Mouse (Mus musculus): ENCODE results near the gene Exosc8. TPM values are rescaled to one million over a fixed set of nuclear protein-coding genes. Genes with fewer than 3 reads are reported as not detected.

Exosc8 gene
- polyA plus RNA-seq, 1 experiment from 2014 or later = 169 TPM

- Histone ChIP-seq H3K4me2 (ENCODE audit: low read depth, severe bottlenecking) (no peak overlapping the region), H3K36me3 (ENCODE audit: control insufficient read depth, insufficient read depth, low read length) (peaks cover 11% of the 10 kb centered on the region), H3K9me3 (ENCODE audit: control insufficient read depth, low read length) (no peaks in the 10 kb centered on the region), H3K4me3 (ENCODE audit: low read depth, low read length) (no peak overlapping the region), H3K27me3 (ENCODE audit: control insufficient read depth, insufficient read depth, low read length) (no peaks in the 10 kb centered on the region), H3K9ac (ENCODE audit: low read length) (no peak overlapping the region), H3K4me1 (ENCODE audit: control insufficient read depth, insufficient read depth, low read length) (0 out of 2 replicates have a peak, but pooled peaks cover 4% of the 10 kb centered on the region), H3K27ac (replicated peaks; ENCODE audit: low read depth, low read length) (no peak overlapping the region)
- 93% methylated on average over 2 of the region's 2 CpGs for WGBS
- no peak for DNase-seq (ENCODE audit: low spot score)
- ATAC-seq (ENCODE audit: insufficient number of reproducible peaks, low FRiP score, low TSS enrichment, low read depth) = no peak
These were observed 7.6 kb downstream of the Exosc8 start for GRCm38 (mm10) chr3:54727588-54727987.

GRCm38 (mm10) chr3:54725344-54725743 lies 9.8 kb downstream of the Exosc8 start:
- H3K36me3 ChIP-seq (ENCODE audit: control insufficient read depth, insufficient read depth, low read length) = peaks cover 9% of the 10 kb centered on the region
- no peak overlapping the region for H3K27ac ChIP-seq (replicated peaks; ENCODE audit: low read depth, low read length)
- no peak overlapping the region for H3K4me2 ChIP-seq (ENCODE audit: low read depth, severe bottlenecking)
- 83% methylated on average over 2 of the region's 2 CpGs for WGBS
- H3K4me3 ChIP-seq (ENCODE audit: low read depth, low read length) = no peak overlapping the region
- no peaks in the 10 kb centered on the region for H3K27me3 ChIP-seq (ENCODE audit: control insufficient read depth, insufficient read depth, low read length)
- DNase-seq (ENCODE audit: low spot score) (no peak), ATAC-seq (ENCODE audit: insufficient number of reproducible peaks, low FRiP score, low TSS enrichment, low read depth) (no peak)
- no peak overlapping the region for H3K9ac ChIP-seq (ENCODE audit: low read length)
- H3K4me1 ChIP-seq (ENCODE audit: control insufficient read depth, insufficient read depth, low read length) = no peaks in the 10 kb centered on the region
- H3K9me3 ChIP-seq (ENCODE audit: control insufficient read depth, low read length) = no peaks in the 10 kb centered on the region

GRCm38 (mm10) chr3:54723741-54724500 lies 11.3 kb downstream of the Exosc8 start:
- ATAC-seq (ENCODE audit: insufficient number of reproducible peaks, low FRiP score, low TSS enrichment, low read depth) = no peak
- H3K4me1 ChIP-seq (ENCODE audit: control insufficient read depth, insufficient read depth, low read length) = no peaks in the 10 kb centered on the region
- no peak for DNase-seq (ENCODE audit: low spot score)
- H3K27me3 ChIP-seq (ENCODE audit: control insufficient read depth, insufficient read depth, low read length) = no peaks in the 10 kb centered on the region
- no peak overlapping the region for H3K9ac ChIP-seq (ENCODE audit: low read length)
- peaks cover 1% of the 10 kb centered on the region; the same call in 1 of the 2 replicates for H3K36me3 ChIP-seq (ENCODE audit: control insufficient read depth, insufficient read depth, low read length)
- H3K9me3 ChIP-seq (ENCODE audit: control insufficient read depth, low read length) = no peaks in the 10 kb centered on the region
- 92% methylated on average over 10 of the region's 10 CpGs for WGBS
- H3K4me3 ChIP-seq (ENCODE audit: low read depth, low read length) = no peak overlapping the region
- H3K27ac ChIP-seq (replicated peaks; ENCODE audit: low read depth, low read length) = no peak overlapping the region
- no peak overlapping the region for H3K4me2 ChIP-seq (ENCODE audit: low read depth, severe bottlenecking)

GRCm38 (mm10) chr3:54718947-54719346 lies 16.2 kb downstream of the Exosc8 start:
- no peak for ATAC-seq (ENCODE audit: insufficient number of reproducible peaks, low FRiP score, low TSS enrichment, low read depth)
- DNase-seq (ENCODE audit: low spot score) = no peak
- Histone ChIP-seq H3K9ac (ENCODE audit: low read length) (no peak overlapping the region), H3K4me2 (ENCODE audit: low read depth, severe bottlenecking) (no peak overlapping the region), H3K4me1 (ENCODE audit: control insufficient read depth, insufficient read depth, low read length) (no peaks in the 10 kb centered on the region), H3K27me3 (ENCODE audit: control insufficient read depth, insufficient read depth, low read length) (no peaks in the 10 kb centered on the region), H3K27ac (replicated peaks; ENCODE audit: low read depth, low read length) (no peak overlapping the region), H3K4me3 (ENCODE audit: low read depth, low read length) (no peak overlapping the region), H3K36me3 (ENCODE audit: control insufficient read depth, insufficient read depth, low read length) (peaks cover 19% of the 10 kb centered on the region), H3K9me3 (ENCODE audit: control insufficient read depth, low read length) (no peaks in the 10 kb centered on the region)
- WGBS = 66% methylated on average over 3 of the region's 3 CpGs

GRCm38 (mm10) chr3:54717348-54717747 lies 17.8 kb downstream of the Exosc8 start:
- WGBS = 88% methylated on average over 6 of the region's 6 CpGs
- DNase-seq (ENCODE audit: low spot score) (no peak), ATAC-seq (ENCODE audit: insufficient number of reproducible peaks, low FRiP score, low TSS enrichment, low read depth) (no peak)
- Histone ChIP-seq H3K27ac (replicated peaks; ENCODE audit: low read depth, low read length) (no peak overlapping the region), H3K9me3 (ENCODE audit: control insufficient read depth, low read length) (no peaks in the 10 kb centered on the region), H3K4me1 (ENCODE audit: control insufficient read depth, insufficient read depth, low read length) (no peaks in the 10 kb centered on the region), H3K27me3 (ENCODE audit: control insufficient read depth, insufficient read depth, low read length) (no peaks in the 10 kb centered on the region), H3K4me3 (ENCODE audit: low read depth, low read length) (no peak overlapping the region), H3K4me2 (ENCODE audit: low read depth, severe bottlenecking) (no peak overlapping the region), H3K9ac (ENCODE audit: low read length) (no peak overlapping the region), H3K36me3 (ENCODE audit: control insufficient read depth, insufficient read depth, low read length) (peaks cover 21% of the 10 kb centered on the region)

GRCm38 (mm10) chr3:54715461-54715860 lies 19.7 kb downstream of the Exosc8 start:
- Histone ChIP-seq H3K4me1 (ENCODE audit: control insufficient read depth, insufficient read depth, low read length) (no peaks in the 10 kb centered on the region), H3K27me3 (ENCODE audit: control insufficient read depth, insufficient read depth, low read length) (no peaks in the 10 kb centered on the region), H3K36me3 (ENCODE audit: control insufficient read depth, insufficient read depth, low read length) (peaks cover 23% of the 10 kb centered on the region), H3K4me3 (ENCODE audit: low read depth, low read length) (no peak overlapping the region), H3K27ac (replicated peaks; ENCODE audit: low read depth, low read length) (no peak overlapping the region), H3K4me2 (ENCODE audit: low read depth, severe bottlenecking) (no peak overlapping the region), H3K9me3 (ENCODE audit: control insufficient read depth, low read length) (no peaks in the 10 kb centered on the region), H3K9ac (ENCODE audit: low read length) (no peak overlapping the region)
- DNase-seq (ENCODE audit: low spot score) (no peak), ATAC-seq (ENCODE audit: insufficient number of reproducible peaks, low FRiP score, low TSS enrichment, low read depth) (no peak)
- whole genome bisulfite sequencing = 94% methylated on average over 6 of the region's 6 CpGs

- WGBS = 92% methylated on average over 6 of the region's 6 CpGs
- H3K27ac ChIP-seq (replicated peaks; ENCODE audit: low read depth, low read length) = no peak within 1 kb of the TSS
- no peak for ATAC-seq (ENCODE audit: insufficient number of reproducible peaks, low FRiP score, low TSS enrichment, low read depth)
These were observed 20.9 kb downstream of the Exosc8 start, which contains the start of gene Gm21958 for GRCm38 (mm10) chr3:54714253-54714652. Gene Gm21958, minus strand, starts transcription at chr3:54714353.

GRCm38 (mm10) chr3:54708972-54709371 lies 26.2 kb downstream of the Exosc8 start:
- no peaks in the 10 kb centered on the region for H3K27me3 ChIP-seq (ENCODE audit: control insufficient read depth, insufficient read depth, low read length)
- no peak overlapping the region for H3K4me3 ChIP-seq (ENCODE audit: low read depth, low read length)
- whole genome bisulfite sequencing = 82% methylated on average over 9 of the region's 9 CpGs
- no peak overlapping the region for H3K4me2 ChIP-seq (ENCODE audit: low read depth, severe bottlenecking)
- no peak overlapping the region for H3K9ac ChIP-seq (ENCODE audit: low read length)
- H3K36me3 ChIP-seq (ENCODE audit: control insufficient read depth, insufficient read depth, low read length) = peaks cover 14% of the 10 kb centered on the region
- no peaks in the 10 kb centered on the region for H3K9me3 ChIP-seq (ENCODE audit: control insufficient read depth, low read length)
- no peak for ATAC-seq (ENCODE audit: insufficient number of reproducible peaks, low FRiP score, low TSS enrichment, low read depth)
- H3K27ac ChIP-seq (replicated peaks; ENCODE audit: low read depth, low read length) = no peak overlapping the region
- no peaks in the 10 kb centered on the region for H3K4me1 ChIP-seq (ENCODE audit: control insufficient read depth, insufficient read depth, low read length)
- no peak for DNase-seq (ENCODE audit: low spot score)

More at GRCm38 (mm10) chr3:54714253-54714652, 20.9 kb downstream of the Exosc8 start, which contains the start of gene Gm21958:
- no peak within 1 kb of the TSS for H3K4me3 ChIP-seq (ENCODE audit: low read depth, low read length)
- no peaks in the 10 kb centered on the region for H3K9me3 ChIP-seq (ENCODE audit: control insufficient read depth, low read length)
- no peak for DNase-seq (ENCODE audit: low spot score)
- H3K36me3 ChIP-seq (ENCODE audit: control insufficient read depth, insufficient read depth, low read length) = peaks cover 23% of the 10 kb centered on the region
- no peaks in the 10 kb centered on the region for H3K4me1 ChIP-seq (ENCODE audit: control insufficient read depth, insufficient read depth, low read length)
- H3K9ac ChIP-seq (ENCODE audit: low read length) = no peak within 1 kb of the TSS
- no peaks in the 10 kb centered on the region for H3K27me3 ChIP-seq (ENCODE audit: control insufficient read depth, insufficient read depth, low read length)
- H3K4me2 ChIP-seq (ENCODE audit: low read depth, severe bottlenecking) = no peak within 1 kb of the TSS
